Mouse (Mus musculus): ENCODE measurements around the gene Grik1. TPM values are rescaled to one million over a fixed set of nuclear protein-coding genes. Genes with fewer than 3 reads are reported as not detected.

Gene Grik1
- polyA plus RNA-seq (2021; fragmentation: Nextera tagmentation), result 2.6 and 2.9 TPM in 2 replicates
- long read RNA-seq, experiment 1, partial matches to known transcripts, result 7 of 8 reads
- long read RNA-seq, experiment 1, other reads (novel, unspliced or antisense), result 1 of 8 reads
- long read RNA-seq, experiment 2, partial matches to known transcripts, result 9 of 17 reads
- long read RNA-seq, experiment 2, other reads (novel, unspliced or antisense), result 8 of 17 reads

DNA sequence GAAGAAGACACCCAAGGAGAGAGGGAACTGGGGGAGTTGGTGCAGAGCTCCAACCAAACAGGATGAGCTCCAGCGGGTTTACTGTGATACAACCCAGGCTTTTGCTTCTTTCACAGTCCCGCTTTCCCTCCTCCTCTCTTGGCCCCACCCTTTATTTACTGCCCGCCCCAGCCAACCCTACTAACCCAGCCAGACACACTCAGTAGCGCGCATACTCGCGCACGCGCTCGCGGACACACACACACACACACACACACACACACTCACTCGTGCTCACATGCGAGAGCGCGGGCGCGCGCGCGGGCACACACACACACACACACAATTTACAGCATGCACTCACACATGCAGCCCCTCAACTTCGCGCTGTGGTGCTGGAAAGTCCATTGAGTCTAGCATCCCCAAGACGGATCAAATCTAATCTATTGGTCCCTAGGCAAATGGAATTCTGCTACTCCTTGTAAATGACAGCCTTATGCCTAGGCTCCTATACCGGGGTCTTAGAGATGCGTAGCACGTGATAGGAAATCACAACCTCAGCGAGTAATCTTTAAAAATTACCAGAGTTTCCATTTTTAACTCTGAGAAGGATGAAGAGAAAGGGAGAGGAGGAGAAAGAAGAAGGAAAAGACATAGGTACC, at the start of gene Grik1:
Gene Grik1 (minus strand): TSS at position 134 of the 641 bp plus-strand sequence.

Other genes starting within 250 kb of the Grik1 start
- not detected in 2 replicates for gene Cldn17, start 216.7 kb upstream of the Grik1 start, polyA plus RNA-seq (2021; fragmentation: Nextera tagmentation)